Mouse (Mus musculus) heart, embryonic 11.5 days (tissue): ENCODE results near the gene Zdhhc4. TPM values are rescaled to one million over a fixed set of nuclear protein-coding genes. Genes with fewer than 3 reads are reported as not detected.
A peak's percentile ranks its signal among the peaks of the same experiment; 100 is the strongest.

Source experiments
- ATAC-seq: fragments of 200-750 bp; cut with Nextera tagmentation; replicated peaks from 2 replicates; pipeline ENCODE4 v1.8.0; 2017; ENCODE audit warnings: moderate library complexity; ENCODE audit not compliant: insufficient number of reproducible peaks, low FRiP score, low TSS enrichment
- H3K27ac ChIP-seq: fragments of 300-500 bp; sonication (generic); 2 replicates; pipeline ENCODE4 v1.5.1; 2014; ENCODE audit warnings: mild to moderate bottlenecking, low read depth, low read length
- H3K27me3 ChIP-seq: fragments of 300-500 bp; sonication (generic); 2 replicates; pipeline ENCODE4 v1.6.1; 2014; ENCODE audit warnings: mild to moderate bottlenecking, low read length, mixed read lengths; ENCODE audit not compliant: control insufficient read depth, insufficient read depth
- H3K36me3 ChIP-seq: fragments of 300-500 bp; sonication (generic); 2 replicates; pipeline ENCODE4 v1.6.1; 2014; ENCODE audit warnings: mild to moderate bottlenecking, low read length, moderate library complexity, mixed read lengths; ENCODE audit not compliant: control insufficient read depth, insufficient read depth
- H3K4me1 ChIP-seq: fragments of 300-500 bp; sonication (generic); 2 replicates; pipeline ENCODE4 v1.6.1; 2014; ENCODE audit warnings: low read length; ENCODE audit not compliant: control insufficient read depth, insufficient read depth
- H3K4me2 ChIP-seq: fragments of 300-500 bp; sonication (generic); 2 replicates; pipeline ENCODE4 v1.6.1; 2014; ENCODE audit warnings: mild to moderate bottlenecking, moderate library complexity
- H3K4me3 ChIP-seq: fragments of 300-500 bp; sonication (generic); 2 replicates; pipeline ENCODE4 v1.5.1; 2014; ENCODE audit warnings: low read depth, low read length
- H3K9ac ChIP-seq: fragments of 300-500 bp; sonication (generic); 2 replicates; pipeline ENCODE4 v1.6.1; 2014; ENCODE audit warnings: mild to moderate bottlenecking, low read depth, low read length, moderate library complexity
- H3K9me3 ChIP-seq: fragments of 300-500 bp; sonication (generic); replicated peaks from 2 replicates; pipeline ENCODE4 v1.6.1; 2016; ENCODE audit warnings: low read length; ENCODE audit not compliant: control insufficient read depth
- WGBS: fragments of 180-500 bp; shearing (Covaris S2); extraction: QIAGEN DNeasy Blood & Tissue Kit; methylation state at CpG from one replicate; pipeline ENCODE4 v1.1.7; 2014; ENCODE audit not compliant: insufficient replicate concordance; 5-methylcytosine and 5-hydroxymethylcytosine counted together
- polyA plus RNA-seq: library from polyadenylated mRNA; unstranded; fragments of >200 nt; fragmentation: Nextera tagmentation; extraction: Ambion mirVana; gene quantifications from 2 replicates; pipeline ENCODE4 v1.2.1, GENCODE M21; 2014

The Zdhhc4 gene
- polyA plus RNA-seq, 1 experiment from 2014 or later = 56.9 TPM

GRCm38 (mm10) chr5:143298391-143298790 is 30.7 kb downstream of the Zdhhc4 start:
- ATAC-seq = no peak
- Histone ChIP-seq H3K27me3 (peaks cover 13% of the 10 kb centered on the region), H3K27ac (no peak overlapping the region), H3K9ac (no peak overlapping the region), H3K4me3 (no peak overlapping the region), H3K4me1 (peaks cover 6% of the 10 kb centered on the region), H3K4me2 (no peak overlapping the region), H3K36me3 (peaks cover 25% of the 10 kb centered on the region), H3K9me3 (no peaks in the 10 kb centered on the region)
- 89% methylated on average over 7 of the region's 7 CpGs for WGBS

GRCm38 (mm10) chr5:143297986-143298385 is 31.1 kb downstream of the Zdhhc4 start:
- Histone ChIP-seq H3K4me1 (peaks cover 8% of the 10 kb centered on the region), H3K4me2 (no peak overlapping the region)
- ATAC-seq = no peak

GRCm38 (mm10) chr5:143295330-143295729 is 33.7 kb downstream of the Zdhhc4 start:
- peaks cover 11% of the 10 kb centered on the region for H3K4me1 ChIP-seq
- H3K9ac ChIP-seq = no peak overlapping the region
- H3K4me3 ChIP-seq = no peak overlapping the region
- peaks cover 43% of the 10 kb centered on the region for H3K27me3 ChIP-seq
- no peaks in the 10 kb centered on the region for H3K9me3 ChIP-seq
- WGBS = 91% methylated on average over 2 of the region's 2 CpGs
- no peak overlapping the region for H3K4me2 ChIP-seq
- peaks cover 10% of the 10 kb centered on the region for H3K36me3 ChIP-seq
- H3K27ac ChIP-seq = no peak overlapping the region
- no peak for ATAC-seq

More at GRCm38 (mm10) chr5:143297986-143298385, 31.1 kb downstream of the Zdhhc4 start:
- 80% methylated on average over 9 of the region's 9 CpGs for WGBS
- Histone ChIP-seq H3K27me3 (peaks cover 17% of the 10 kb centered on the region), H3K27ac (no peak overlapping the region), H3K4me3 (no peak overlapping the region), H3K9me3 (no peaks in the 10 kb centered on the region), H3K9ac (no peak overlapping the region), H3K36me3 (peaks cover 25% of the 10 kb centered on the region)

GRCm38 (mm10) chr5:143294862-143295261 is 34.2 kb downstream of the Zdhhc4 start:
- no peak for ATAC-seq
- 92% methylated on average over 3 of the region's 3 CpGs for WGBS
- H3K27ac ChIP-seq = no peak overlapping the region
- H3K9me3 ChIP-seq = no peaks in the 10 kb centered on the region
- H3K4me1 ChIP-seq = peaks cover 11% of the 10 kb centered on the region
- H3K4me3 ChIP-seq = no peak overlapping the region
- peaks cover 6% of the 10 kb centered on the region for H3K36me3 ChIP-seq
- no peak overlapping the region for H3K9ac ChIP-seq
- no peak overlapping the region for H3K4me2 ChIP-seq
- peaks cover 46% of the 10 kb centered on the region for H3K27me3 ChIP-seq

- 8% methylated on average over 26 of the region's 38 CpGs for WGBS
- Histone ChIP-seq H3K9me3 (no peaks in the 10 kb centered on the region), H3K27ac (no peak within 1 kb of the TSS), H3K4me1 (peaks cover 13% of the 10 kb centered on the region), H3K4me2 (peak within 1 kb of the TSS; percentile 91), H3K36me3 (no peaks in the 10 kb centered on the region), H3K4me3 (peak within 1 kb of the TSS; percentile 55), H3K27me3 (peaks cover 61% of the 10 kb centered on the region), H3K9ac (peak within 1 kb of the TSS; percentile 56)
- no peak for ATAC-seq
Observed at GRCm38 (mm10) chr5:143293404-143293803, 35.7 kb downstream of the Zdhhc4 start, which contains the start of gene Zfp853. Gene Zfp853, minus strand, starts transcription at chr5:143293623.

- H3K27me3 ChIP-seq = peaks cover 66% of the 10 kb centered on the region
- no peaks in the 10 kb centered on the region for H3K9me3 ChIP-seq
- peak overlapping the region; percentile 56 for H3K9ac ChIP-seq
- ATAC-seq = no peak
- H3K27ac ChIP-seq = no peak overlapping the region
- no peaks in the 10 kb centered on the region for H3K36me3 ChIP-seq
- 2% methylated on average over 16 of the region's 19 CpGs for WGBS
- peaks cover 18% of the 10 kb centered on the region for H3K4me1 ChIP-seq
- peak overlapping the region; percentile 55 for H3K4me3 ChIP-seq
- peak overlapping the region; percentile 91 for H3K4me2 ChIP-seq
Observed at GRCm38 (mm10) chr5:143292879-143293278, 36.2 kb downstream of the Zdhhc4 start.

- H3K9ac ChIP-seq = no peak overlapping the region
- WGBS = 71% methylated on average over 9 of the region's 9 CpGs
- peaks cover 92% of the 10 kb centered on the region for H3K27me3 ChIP-seq
- peaks cover 22% of the 10 kb centered on the region for H3K4me1 ChIP-seq
- H3K27ac ChIP-seq = no peak overlapping the region
- ATAC-seq = no peak
- H3K4me3 ChIP-seq = no peak overlapping the region
- no peaks in the 10 kb centered on the region for H3K36me3 ChIP-seq
- no peaks in the 10 kb centered on the region for H3K9me3 ChIP-seq
- no peak overlapping the region for H3K4me2 ChIP-seq
Observed at GRCm38 (mm10) chr5:143289299-143289698, 39.8 kb downstream of the Zdhhc4 start.

GRCm38 (mm10) chr5:143288378-143288911 is 40.6 kb downstream of the Zdhhc4 start:
- Histone ChIP-seq H3K4me1 (peaks cover 17% of the 10 kb centered on the region), H3K4me2 (peak overlapping the region; percentile 71), H3K4me3 (peak overlapping the region; percentile 40), H3K27me3 (peaks cover 85% of the 10 kb centered on the region), H3K9ac (no peak overlapping the region), H3K36me3 (no peaks in the 10 kb centered on the region), H3K9me3 (no peaks in the 10 kb centered on the region), H3K27ac (no peak overlapping the region)
- WGBS = 23% methylated on average over 9 of the region's 9 CpGs
- ATAC-seq = no peak

GRCm38 (mm10) chr5:143287774-143288328 is 41.2 kb downstream of the Zdhhc4 start:
- H3K4me2 ChIP-seq = peak overlapping the region; percentile 71
- no peaks in the 10 kb centered on the region for H3K9me3 ChIP-seq
- peak overlapping the region; percentile 17; the same call in 1 of the 2 replicates for H3K9ac ChIP-seq
- H3K36me3 ChIP-seq = no peaks in the 10 kb centered on the region
- H3K4me1 ChIP-seq = peaks cover 13% of the 10 kb centered on the region
- ATAC-seq = no peak
- H3K4me3 ChIP-seq = peak overlapping the region; percentile 40
- no peak overlapping the region for H3K27ac ChIP-seq
- 2% methylated on average over 48 of the region's 48 CpGs for WGBS
- H3K27me3 ChIP-seq = peaks cover 85% of the 10 kb centered on the region
